Mouse (Mus musculus): Measurements from ENCODE around the gene Ebf1. TPM values are rescaled to one million over a fixed set of nuclear protein-coding genes. Genes with fewer than 3 reads are reported as not detected.

Gene Ebf1
- polyA plus RNA-seq, 1 experiment from 2014 or later, result 7.6 TPM

GRCm38 (mm10) chr11:45026012-45026411 is 408.9 kb downstream of the Ebf1 start:
- 85% methylated on average over 5 of the region's 5 CpGs for WGBS
- no peaks in the 10 kb centered on the region for H3K36me3 ChIP-seq
- no peaks in the 10 kb centered on the region for H3K9me3 ChIP-seq

GRCm38 (mm10) chr11:45026674-45027073 is 409.6 kb downstream of the Ebf1 start:
- 16% methylated on average over 11 of the region's 11 CpGs for WGBS
- no peaks in the 10 kb centered on the region for H3K36me3 ChIP-seq
- peaks cover 8% of the 10 kb centered on the region; the same call in 1 of the 2 replicates for H3K4me1 ChIP-seq
- peaks cover 3% of the 10 kb centered on the region; the same call in 1 of the 2 replicates for H3K27me3 ChIP-seq (ENCODE audit: insufficient read depth, poor library complexity, severe bottlenecking)
- peak overlapping the region; percentile 69 for H3K27ac ChIP-seq
- H3K4me3 ChIP-seq, result peak overlapping the region; percentile 18; the same call in 1 of the 2 replicates
- DNase-seq (ENCODE audit: low spot score), result no peak
- H3K9me3 ChIP-seq, result no peaks in the 10 kb centered on the region

More at GRCm38 (mm10) chr11:45026012-45026411, 408.9 kb downstream of the Ebf1 start:
- no peak overlapping the region for H3K4me3 ChIP-seq
- H3K4me1 ChIP-seq, result peaks cover 8% of the 10 kb centered on the region; the same call in 1 of the 2 replicates
- no peak for DNase-seq (ENCODE audit: low spot score)
- no peak overlapping the region for H3K27ac ChIP-seq
- peaks cover 3% of the 10 kb centered on the region; the same call in 1 of the 2 replicates for H3K27me3 ChIP-seq (ENCODE audit: insufficient read depth, poor library complexity, severe bottlenecking)

- Histone ChIP-seq H3K27ac (peak overlapping the region; percentile 69; the same call in 1 of the 2 replicates), H3K4me3 (peak overlapping the region; percentile 18; the same call in 1 of the 2 replicates), H3K4me1 (peaks cover 8% of the 10 kb centered on the region; the same call in 1 of the 2 replicates), H3K27me3 (ENCODE audit: insufficient read depth, poor library complexity, severe bottlenecking) (peaks cover 3% of the 10 kb centered on the region; the same call in 1 of the 2 replicates), H3K36me3 (no peaks in the 10 kb centered on the region), H3K9me3 (no peaks in the 10 kb centered on the region)
- DNase-seq (ENCODE audit: low spot score), result no peak
- 55% methylated on average over 7 of the region's 7 CpGs for WGBS
These were observed 410.0 kb downstream of the Ebf1 start for GRCm38 (mm10) chr11:45027076-45027475.

DNA sequence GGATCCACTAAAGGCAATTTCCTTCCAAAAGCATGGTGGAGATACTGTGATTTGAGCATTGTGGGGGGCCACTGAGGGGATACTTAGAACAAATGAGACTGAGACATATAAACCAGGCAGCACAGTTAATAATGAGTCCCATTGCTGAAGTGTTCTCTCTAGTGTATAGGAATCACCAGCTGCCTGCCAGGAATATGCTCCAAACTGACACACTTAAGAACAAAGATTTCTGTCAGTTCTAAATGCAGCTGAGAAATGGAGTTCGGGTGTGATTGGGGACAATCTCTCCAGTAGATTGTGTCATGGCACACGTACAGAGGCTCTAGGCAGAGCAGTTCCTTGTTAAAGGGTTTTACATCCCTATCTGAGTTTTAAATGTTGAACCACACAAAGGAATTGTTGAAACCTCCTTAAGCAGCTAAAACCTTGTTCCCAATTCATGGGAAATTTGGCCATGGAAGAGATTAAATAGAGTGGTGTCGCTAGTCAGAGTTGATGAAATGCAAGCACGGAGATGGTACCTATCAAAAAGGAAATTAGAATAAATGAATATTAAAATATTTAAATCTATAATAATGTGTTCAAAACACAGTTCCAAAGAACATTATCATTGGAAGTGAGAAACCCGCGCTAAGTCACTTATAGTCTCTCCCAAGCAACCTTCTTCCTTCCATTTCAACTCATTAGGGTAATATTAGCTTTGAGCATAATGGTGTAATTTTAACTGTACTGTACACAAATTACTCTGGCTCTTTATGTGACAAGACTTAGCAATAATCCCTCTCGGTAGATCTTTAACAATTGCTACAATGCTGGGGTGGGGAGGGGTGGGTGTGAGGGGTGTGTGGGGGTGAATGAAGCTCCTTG is 438.9 kb downstream of the Ebf1 start:
- Histone ChIP-seq H3K27me3 (ENCODE audit: insufficient read depth, poor library complexity, severe bottlenecking) (no peaks in the 10 kb centered on the region), H3K4me1 (no peaks in the 10 kb centered on the region), H3K27ac (no peak overlapping the region), H3K4me3 (no peak overlapping the region), H3K9me3 (no peaks in the 10 kb centered on the region), H3K36me3 (no peaks in the 10 kb centered on the region)
- 82% methylated on average over 7 of the region's 7 CpGs for WGBS
- no peak for DNase-seq (ENCODE audit: low spot score)

Other genes with a start within 250 kb of the Ebf1 start
- not detected in 2 replicates for gene Il12b, start 217.3 kb upstream of the Ebf1 start, polyA plus RNA-seq (2016; fragmentation: Nextera tagmentation; extraction: Ambion mirVana)
- 56.8 and 67.8 TPM in 2 replicates for gene Ublcp1, start 146.8 kb upstream of the Ebf1 start, polyA plus RNA-seq (2016; fragmentation: Nextera tagmentation; extraction: Ambion mirVana)
- 59.8 and 82.1 TPM in 2 replicates for gene Rnf145, start 98.4 kb upstream of the Ebf1 start, polyA plus RNA-seq (2016; fragmentation: Nextera tagmentation; extraction: Ambion mirVana)

Measured in heart, embryonic 10.5 days (tissue).